Mouse (Mus musculus): Measurements from ENCODE around the gene Rpl23.

DNA sequence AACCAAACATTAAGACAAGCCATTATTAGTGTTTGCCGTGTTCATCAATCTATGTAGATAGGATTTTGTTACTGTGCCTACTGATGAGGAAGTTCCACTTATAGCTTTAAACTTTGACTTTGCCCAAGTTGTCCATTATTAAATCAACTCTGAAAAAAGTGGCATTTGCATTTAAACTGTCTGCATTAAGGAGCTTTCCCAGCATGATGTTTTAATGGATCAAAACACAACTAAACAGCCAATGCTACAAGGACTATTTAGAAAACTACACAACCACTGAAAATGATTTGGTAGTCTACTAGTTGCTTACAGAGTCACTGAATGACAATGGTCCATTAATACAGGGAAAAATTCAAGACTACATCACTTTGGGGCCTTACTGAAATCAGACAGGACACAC is 3.3 kb downstream of the Rpl23 start:
- no peak for TF ChIP-seq EP300 (IDR thresholded peaks at IDR 0.05; ENCODE audit: low read depth)
- no peak for TF ChIP-seq CTCF (IDR thresholded peaks at IDR 0.05; ENCODE audit: low read depth)

Measured in liver, embryonic 14.5 days (tissue).